Mouse (Mus musculus) heart, adult 2 months (tissue): Measurements from ENCODE around the gene Phf21b.

Source experiments
- CTCF ChIP-seq: fragments of 200-600 bp; IDR thresholded peaks from 2 replicates; pipeline ENCODE4 v1.8.1; 2022; ENCODE audit warnings: antibody characterized with exemption, mild to moderate bottlenecking, moderate library complexity
- EP300 ChIP-seq: fragments of 200-500 bp; IDR thresholded peaks from 2 replicates; pipeline ENCODE4 v1.6.1; 2011; ENCODE audit warnings: low read depth, low read length, control low read depth; ENCODE audit not compliant: insufficient read depth
- POLR2A ChIP-seq: fragments of 200-500 bp; IDR thresholded peaks from 2 replicates; pipeline ENCODE4 v1.6.1; 2011; ENCODE audit warnings: mild to moderate bottlenecking, low read depth, low read length, control low read depth; ENCODE audit not compliant: insufficient read depth

DNA sequence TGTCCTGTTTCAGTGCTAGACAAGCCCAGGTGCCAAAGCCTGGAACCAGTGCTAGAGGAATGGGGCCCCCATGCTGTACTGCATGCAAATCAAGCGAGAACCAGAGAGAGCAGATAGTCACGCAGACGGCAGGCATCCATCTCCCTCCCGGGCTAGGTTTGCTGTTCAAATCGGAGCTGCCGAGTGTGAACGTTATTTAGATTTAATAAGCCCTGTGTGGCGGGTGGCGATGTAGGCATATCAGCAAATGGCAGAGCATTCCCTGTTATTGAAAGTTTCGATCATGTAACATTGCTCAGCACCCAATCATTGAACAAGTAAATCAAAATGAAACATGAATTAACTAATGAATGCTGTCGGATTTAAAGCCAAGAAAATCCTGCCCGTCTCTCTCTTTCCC lies 27.2 kb downstream of the Phf21b start:
- no peak for TF ChIP-seq CTCF
- TF ChIP-seq EP300: no peak
- TF ChIP-seq POLR2A: no peak
